Mouse (Mus musculus): ENCODE measurements at regions not wholly inside any gene's neighbourhood (a gene's known extent, or its start where the extent isn't known, plus 50 kb on each side); places are given as distances from the start of the nearest gene placed in this dataset.

DNA sequence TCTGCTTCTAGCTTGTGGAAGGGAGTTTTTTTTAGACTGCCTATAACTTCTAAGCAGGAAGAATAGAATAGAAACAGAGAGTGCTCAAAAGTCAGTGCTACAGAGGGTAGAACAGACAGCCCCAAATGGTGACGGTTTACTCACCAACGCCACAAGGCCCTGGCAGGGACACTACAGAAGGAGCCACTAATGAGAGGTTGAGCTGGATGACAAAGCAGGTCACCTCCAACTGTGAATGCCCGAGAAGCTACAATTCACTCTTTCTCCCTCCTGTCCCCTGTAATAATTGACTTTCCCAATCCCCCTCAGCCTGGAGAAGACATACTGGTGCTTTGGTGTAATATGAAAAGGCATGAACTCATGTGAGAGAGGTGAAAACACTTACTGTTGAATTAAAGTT lies 106.5 kb upstream of the Arl4c start:
- DNase-seq (ENCODE audit: low spot score in 2 of 2), result no peak

DNA sequence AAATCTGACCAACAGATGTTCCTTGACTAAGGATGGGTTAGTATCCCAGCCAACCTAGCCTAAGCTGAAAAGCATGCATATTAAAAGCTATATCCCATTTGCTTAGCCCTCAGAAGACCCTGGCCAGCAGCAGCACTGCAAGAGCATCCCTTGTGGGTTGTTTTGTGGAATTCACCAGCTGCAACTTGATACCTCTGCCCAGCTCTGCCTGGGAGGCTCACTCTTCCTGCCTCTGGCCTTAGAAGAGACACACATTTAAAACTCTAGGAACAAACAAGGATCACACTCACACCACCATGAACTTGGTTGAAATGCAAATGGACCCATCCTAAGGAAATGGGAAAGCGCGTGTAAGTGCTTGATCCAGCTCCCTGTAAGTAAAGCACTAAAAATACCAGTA lies 107.7 kb upstream of the Arl4c start:
- DNase-seq (ENCODE audit: low spot score in 2 of 2), result no peak

- no peak for DNase-seq (ENCODE audit: low spot score in 2 of 2)
These were observed 111.2 kb upstream of the Arl4c start for GRCm38 (mm10) chr1:88813200-88813599.

- no peak for DNase-seq (ENCODE audit: low spot score in 2 of 2)
These were observed 114.4 kb upstream of the Arl4c start for GRCm38 (mm10) chr1:88816376-88816945.

DNA sequence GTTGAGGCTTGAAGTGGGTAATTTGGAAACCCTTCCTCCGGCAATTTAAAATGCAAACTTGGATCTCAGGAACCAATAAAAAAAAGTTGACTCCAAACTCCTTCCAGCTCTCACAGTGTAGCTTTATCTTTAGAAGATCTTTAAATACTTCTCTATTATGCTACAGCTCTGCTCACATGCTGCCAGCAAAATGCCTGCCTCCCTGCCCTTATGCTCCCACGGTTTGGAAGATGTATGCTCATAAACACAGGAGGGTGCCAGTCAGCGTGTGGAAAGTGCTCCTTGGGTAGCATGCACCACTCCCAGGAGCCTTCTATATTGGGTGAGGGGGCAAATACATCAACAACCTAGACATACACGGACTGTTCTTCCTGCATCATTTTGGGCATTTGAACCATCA lies 123.2 kb upstream of the Arl4c start:
- DNase-seq (ENCODE audit: low spot score in 2 of 2), result no peak

DNA sequence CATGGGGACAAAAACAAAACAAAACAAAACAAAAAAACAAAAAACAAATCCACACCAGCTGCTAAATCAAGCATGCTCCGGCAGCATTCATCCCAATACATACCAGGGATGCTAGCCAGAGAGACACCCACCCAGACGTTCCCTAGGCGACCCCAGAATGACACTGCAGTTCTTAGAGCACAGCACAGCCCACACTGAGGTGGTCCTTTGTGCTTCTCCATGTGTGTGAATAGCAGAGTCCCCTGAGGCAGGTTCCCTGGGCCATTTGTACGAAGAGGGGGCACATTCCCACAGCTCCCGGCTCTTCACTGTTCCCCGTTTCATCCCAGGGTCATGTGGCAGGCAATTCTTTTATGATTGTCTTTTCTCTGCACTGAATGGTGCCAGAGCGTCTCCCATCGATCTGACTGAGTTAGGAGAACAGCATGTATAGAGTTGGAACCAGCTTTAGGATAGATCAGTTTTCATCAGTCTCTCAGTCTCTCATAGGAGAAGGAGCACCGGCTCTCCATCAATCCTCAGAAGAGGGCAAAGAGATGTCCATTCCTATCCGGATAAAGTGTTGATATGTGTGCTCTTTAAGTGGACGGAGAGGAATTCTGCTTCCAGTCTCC lies 136.7 kb upstream of the Arl4c start:
- DNase-seq (ENCODE audit: low spot score in 2 of 2), result no peak

- DNase-seq (ENCODE audit: low spot score in 2 of 2), result no peak
These were observed 137.5 kb upstream of the Arl4c start for GRCm38 (mm10) chr1:88839407-88839976.

DNA sequence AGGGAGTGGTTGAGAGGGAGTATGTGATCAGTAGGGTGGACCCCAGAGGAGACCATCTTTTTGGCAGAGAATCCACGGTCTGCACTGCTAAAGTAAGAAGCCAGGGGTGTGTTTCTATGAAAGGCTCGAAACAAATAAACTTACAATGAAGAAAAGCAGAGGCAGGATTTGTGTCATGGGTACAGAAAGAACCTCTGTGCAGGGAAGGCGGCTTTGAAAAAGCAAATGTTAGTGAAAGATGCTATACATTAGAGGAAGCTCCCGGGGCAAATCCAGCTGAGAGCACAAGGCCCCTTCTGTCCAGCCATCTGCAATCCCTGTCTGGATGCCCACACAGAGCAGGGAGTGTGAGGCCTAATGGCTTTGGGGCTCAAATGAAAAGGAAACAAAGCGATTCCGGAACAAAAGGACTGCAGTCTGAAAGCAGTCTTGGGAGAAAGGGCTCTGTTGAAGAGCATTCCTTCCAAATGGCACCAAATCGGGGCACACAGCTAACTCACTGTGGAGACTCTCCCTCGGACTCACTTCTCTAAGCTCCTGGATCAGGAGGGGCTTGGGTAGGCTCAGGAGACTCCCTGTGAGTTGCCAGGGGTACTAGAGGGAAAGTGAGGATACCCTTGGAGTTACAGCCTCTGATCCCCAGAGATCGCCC lies 138.1 kb upstream of the Arl4c start:
- DNase-seq (ENCODE audit: low spot score in 2 of 2), result no peak

GRCm38 (mm10) chr1:88840991-88841592 lies 139.1 kb upstream of the Arl4c start:
- DNase-seq (ENCODE audit: low spot score in 2 of 2), result no peak

- DNase-seq (ENCODE audit: low spot score in 2 of 2), result no peak
These were observed 145.5 kb upstream of the Arl4c start for GRCm38 (mm10) chr1:88847333-88848091.

- no peak for DNase-seq (ENCODE audit: low spot score in 2 of 2)
These were observed 146.2 kb upstream of the Arl4c start for GRCm38 (mm10) chr1:88848246-88848645.

DNA sequence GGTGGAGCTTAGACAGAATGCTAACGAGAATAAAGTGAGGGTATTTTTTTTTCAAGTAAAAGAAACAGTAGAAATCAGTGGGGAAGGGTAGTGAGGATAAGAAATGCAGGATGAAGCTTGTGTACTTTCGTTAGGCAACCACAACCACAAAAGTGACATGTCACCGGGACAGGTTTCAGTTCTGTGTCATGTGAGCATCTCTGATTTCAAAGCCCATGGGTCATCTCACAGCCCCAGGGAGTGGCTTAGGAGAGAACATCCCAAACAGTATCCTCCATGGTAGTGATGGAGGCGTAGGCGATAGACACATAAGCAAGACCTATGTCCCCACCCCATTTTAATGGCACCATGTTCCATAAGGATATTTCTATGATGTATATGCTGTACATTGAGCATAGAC lies 147.4 kb upstream of the Arl4c start:
- no peak for DNase-seq (ENCODE audit: low spot score in 2 of 2)

DNA sequence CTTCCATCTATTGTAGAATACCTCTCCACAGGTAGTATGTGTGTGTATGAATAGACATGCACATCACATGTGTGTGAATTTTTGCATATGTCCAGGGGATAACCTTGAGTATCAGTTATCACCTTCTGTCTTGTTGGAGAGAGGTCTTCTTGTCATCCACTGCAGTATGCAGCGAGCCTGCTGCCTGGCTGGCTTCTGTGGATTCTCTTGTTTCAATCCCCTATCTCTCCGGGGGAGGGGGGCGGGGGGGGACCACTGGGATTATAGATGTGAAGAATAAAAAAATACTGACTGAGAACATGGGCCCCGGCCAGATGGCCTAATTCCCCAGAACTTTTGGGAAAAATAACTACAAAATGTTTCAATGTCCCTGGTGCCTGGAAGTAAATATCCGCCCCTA lies 149.9 kb upstream of the Arl4c start:
- DNase-seq (ENCODE audit: low spot score in 2 of 2), result no peak

DNA sequence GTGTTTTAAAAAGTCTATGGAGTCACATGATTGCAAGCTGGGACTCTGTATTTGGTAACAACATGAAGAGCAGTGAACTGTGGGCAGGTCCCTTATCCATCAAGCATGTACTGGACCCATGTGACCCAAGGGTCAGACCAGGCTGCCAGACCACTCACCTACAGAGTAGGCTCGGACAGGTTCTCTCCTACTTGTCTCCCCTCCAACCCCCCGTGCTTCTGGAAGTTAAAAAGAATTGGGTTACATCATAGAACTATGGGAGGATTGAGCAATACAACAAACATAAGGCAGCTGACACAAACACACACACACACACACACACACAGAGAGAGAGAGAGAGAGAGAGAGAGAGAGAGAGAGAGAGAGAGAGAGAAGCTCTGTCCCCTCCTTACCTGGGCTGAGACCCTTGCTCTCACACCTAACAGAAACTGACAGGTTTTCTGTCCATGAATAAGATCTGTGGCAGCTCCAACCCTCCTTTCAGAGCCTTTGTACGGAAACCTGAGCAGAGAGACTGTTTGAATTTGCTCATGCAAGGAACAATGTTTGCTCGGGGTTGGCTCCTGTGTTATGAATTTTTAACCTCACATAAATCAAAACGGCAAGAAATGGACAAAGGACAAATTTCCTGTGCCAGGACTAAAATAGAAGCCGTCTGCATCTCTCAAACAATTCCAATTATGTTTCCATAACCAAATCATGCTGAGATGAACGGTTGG lies 159.0 kb upstream of the Arl4c start:
- DNase-seq (ENCODE audit: low spot score in 2 of 2), result no peak

DNA sequence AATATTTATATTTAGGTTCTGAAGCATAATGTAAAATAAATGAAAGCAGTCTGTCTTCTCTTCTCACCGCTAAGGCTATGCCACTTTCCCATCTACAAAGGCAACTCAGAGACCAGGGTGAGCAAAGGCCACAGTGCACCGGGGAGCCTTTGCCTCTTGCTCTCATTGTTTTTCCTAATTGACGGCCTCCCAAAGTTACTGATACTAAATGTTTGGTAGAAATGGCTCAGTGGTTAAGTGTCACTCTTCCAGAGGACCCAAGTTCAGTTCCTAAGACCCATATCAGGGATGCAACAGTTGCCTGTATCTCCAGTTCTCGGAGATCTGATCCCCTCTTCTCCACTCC lies 159.5 kb upstream of the Arl4c start:
- DNase-seq (ENCODE audit: low spot score in 2 of 2), result no peak

- no peak for DNase-seq (ENCODE audit: low spot score in 2 of 2)
These were observed 163.4 kb upstream of the Arl4c start for GRCm38 (mm10) chr1:88865436-88865835.

DNA sequence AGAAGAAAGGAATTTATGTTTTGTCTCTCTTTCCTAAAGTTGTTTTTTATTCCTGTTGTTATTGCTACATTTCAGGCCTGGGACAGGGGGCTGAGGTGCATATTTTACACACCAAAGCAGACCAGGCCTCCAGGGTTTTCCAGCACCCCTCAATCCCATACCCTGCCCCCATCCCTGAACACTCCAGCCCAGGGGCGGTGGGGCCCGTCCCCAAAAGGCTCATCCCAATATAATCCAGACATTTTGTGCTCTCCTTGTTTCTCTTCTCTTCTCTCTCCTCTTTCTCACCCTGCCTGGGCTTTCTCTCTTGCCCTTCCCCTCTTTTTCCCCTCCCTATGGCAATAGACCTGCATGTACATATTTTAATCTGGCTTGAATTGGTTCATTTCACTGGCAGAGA lies 164.6 kb upstream of the Arl4c start:
- no peak for DNase-seq (ENCODE audit: low spot score in 2 of 2)

DNA sequence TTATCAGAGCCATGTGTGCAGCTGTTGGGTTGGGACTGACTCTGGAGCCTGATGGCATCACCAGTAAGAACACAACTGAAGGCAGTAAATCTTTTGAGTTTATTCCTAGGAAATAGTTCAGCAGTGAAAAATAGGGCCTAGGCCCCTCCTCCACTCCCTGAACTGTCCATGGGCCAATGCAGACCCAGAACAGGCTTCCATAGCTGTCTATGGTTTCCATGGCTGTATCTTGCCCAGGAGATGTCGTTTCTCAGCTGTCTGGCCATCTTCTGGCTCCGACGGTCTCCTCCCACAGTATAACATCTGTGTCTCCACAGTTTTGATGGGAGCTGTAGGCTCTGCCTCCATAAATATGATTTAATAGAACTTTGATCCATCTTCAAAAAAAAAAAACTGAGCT lies 165.1 kb upstream of the Arl4c start:
- no peak for DNase-seq (ENCODE audit: low spot score in 2 of 2)

DNA sequence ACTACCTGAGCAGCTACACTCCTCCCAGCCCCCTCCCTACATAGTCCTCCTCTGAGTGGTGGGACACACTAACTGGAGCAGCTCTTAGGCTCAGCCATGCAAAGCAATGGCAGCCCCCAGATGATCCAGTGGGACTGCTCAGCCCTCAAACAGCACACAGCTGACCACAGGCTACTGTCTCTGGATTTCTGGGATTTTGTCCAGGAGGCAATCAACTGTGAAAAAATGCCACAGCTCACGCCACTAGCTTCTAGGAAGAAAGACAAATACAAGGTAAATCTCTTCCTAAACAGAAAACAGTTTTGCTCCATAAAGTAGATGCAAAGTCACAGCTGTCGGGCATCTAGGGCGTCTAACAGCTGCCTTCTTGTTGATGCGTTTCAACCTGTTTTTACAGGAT lies 167.9 kb upstream of the Arl4c start:
- DNase-seq (ENCODE audit: low spot score in 2 of 2), result no peak

DNA sequence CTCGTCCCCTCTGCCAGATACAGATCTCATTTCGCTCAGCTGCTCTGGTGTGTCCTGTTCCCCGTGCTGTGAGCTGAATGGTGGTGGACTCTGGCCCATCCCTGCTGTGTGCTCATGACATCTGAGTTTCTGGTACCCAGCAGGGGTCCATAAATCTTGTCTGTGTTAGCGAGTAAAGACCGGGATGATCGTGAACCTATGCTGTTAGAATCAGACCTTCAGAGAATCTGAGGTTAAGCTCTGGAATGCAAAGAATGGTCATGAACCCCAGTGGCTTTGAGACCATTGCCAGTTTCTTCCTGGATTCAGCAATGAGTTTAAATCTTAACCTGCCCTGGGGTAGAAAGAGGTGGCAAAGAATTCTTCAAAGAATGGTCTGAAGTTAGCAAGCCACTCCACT lies 173.3 kb upstream of the Arl4c start:
- no peak for DNase-seq (ENCODE audit: low spot score in 2 of 2)

DNA sequence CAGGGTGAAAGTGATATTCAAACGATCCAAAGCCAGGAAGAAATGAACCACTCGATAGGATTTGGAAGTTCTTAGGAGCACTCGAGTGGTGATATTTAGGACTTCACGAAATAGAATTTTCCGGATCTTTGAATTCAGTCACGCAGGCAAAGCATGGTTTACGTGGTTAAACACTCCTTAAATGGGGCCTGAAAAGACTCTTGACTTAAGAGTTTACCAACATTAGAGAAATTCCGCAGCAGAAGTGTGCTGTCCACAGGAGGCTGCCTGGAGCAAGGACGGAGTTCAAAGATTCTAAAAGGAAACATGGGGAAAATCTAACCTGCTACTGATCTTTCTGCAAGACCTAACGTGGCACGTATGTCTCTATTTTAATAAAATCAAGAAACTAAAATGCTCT lies 175.4 kb upstream of the Arl4c start:
- DNase-seq (ENCODE audit: low spot score in 2 of 2), result no peak

All from gastrocnemius, postnatal 4 days (tissue).